In the genomic region with DNA sequence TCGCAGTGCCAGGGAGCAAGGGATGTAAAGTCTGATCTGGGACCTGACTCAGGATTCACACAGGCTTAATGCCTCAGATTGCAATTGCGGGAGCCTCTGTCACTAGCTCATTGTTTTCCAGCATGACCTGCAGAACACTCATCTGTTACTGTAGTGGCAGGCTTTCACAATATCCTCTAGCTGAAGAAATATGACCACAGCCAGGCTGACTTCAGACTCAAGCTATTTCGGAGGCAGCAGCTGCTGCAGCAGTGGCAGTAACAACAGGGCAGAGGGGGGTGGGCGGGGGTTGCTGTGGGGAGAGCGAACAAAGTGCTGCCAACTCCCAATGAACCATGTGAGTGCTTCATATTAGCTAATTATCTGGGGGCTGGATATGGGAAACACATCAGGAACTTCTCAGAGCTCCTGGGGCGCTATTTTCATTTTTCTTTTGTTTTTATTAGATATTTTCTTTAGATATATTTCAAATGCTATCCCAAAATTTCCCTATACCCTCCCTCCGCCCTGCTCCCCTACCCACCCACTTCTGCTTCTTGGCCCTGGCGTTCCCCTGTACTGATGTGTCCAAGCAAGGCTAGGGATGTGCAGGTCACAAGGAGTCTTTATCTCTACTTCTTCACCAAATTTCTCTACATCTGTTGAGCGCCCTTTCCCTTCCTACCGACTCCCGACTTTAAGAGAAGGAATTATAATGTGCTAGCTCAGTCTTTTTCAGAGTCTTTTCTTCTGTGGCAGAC, we compare ENCODE assay signal across 12 mouse cellular contexts.
DNase-seq lines count a peak whose midpoint lies in the region; ATAC-seq and TF ChIP-seq lines count a peak whose summit lies in the region.
"Had no signal": no experiment of that assay in that cellular context is flagged by ENCODE, and none has a peak within 500 bp of the region (broad histone marks: within the 10 kb centered on the region; RNA-seq: fewer than 3 reads in every experiment).

No protein-coding gene starts in this region.

- H3K4me2 ChIP-seq in midbrain, postnatal 0 days (ENCODE audit: low read depth, low read length, poor library complexity, severe bottlenecking): no peak overlapping the region
- no peak overlapping the region for H3K4me2 ChIP-seq in midbrain, embryonic 15.5 days
- H3K4me2 ChIP-seq in liver, postnatal 0 days (ENCODE audit: low read depth, low read length): peak overlapping the region; percentile 26
- H3K4me2 ChIP-seq: midbrain, embryonic 13.5 days had no signal

- H3K4me1 ChIP-seq in midbrain, postnatal 0 days (ENCODE audit: insufficient read depth, low read length): no peaks in the 10 kb centered on the region
- H3K4me1 ChIP-seq in midbrain, embryonic 15.5 days: no peaks in the 10 kb centered on the region
- H3K4me1 ChIP-seq in liver, postnatal 0 days (ENCODE audit: insufficient read depth): peaks cover 19% of the 10 kb centered on the region
- H3K4me1 ChIP-seq in cerebellum, adult 2 months (ENCODE audit: control insufficient read depth, insufficient read depth, low read length): no peaks in the 10 kb centered on the region
- H3K4me1 ChIP-seq: hindbrain, embryonic 10.5 days; midbrain, embryonic 13.5 days had no signal

- no peak for TF ChIP-seq EP300 in liver, postnatal 0 days (IDR thresholded peaks at IDR 0.05; ENCODE audit: low read depth)

- TF ChIP-seq POLR2A in cerebellum, adult 2 months (IDR thresholded peaks at IDR 0.05; ENCODE audit: borderline replicate concordance, insufficient read depth, low read length): no peak

- intact Hi-C loops in left cerebral cortex, postnatal 36 days (cut with DNase I): no loop called here

- H3K4me3 ChIP-seq in midbrain, postnatal 0 days (ENCODE audit: low read depth, low read length): no peak overlapping the region
- no peak overlapping the region for H3K4me3 ChIP-seq in midbrain, embryonic 15.5 days
- H3K4me3 ChIP-seq in liver, postnatal 0 days (ENCODE audit: low read depth, low read length): no peak overlapping the region
- H3K4me3 ChIP-seq in cerebellum, adult 2 months (replicated peaks; ENCODE audit: insufficient read depth, low read depth, low read length): no peak overlapping the region
- H3K4me3 ChIP-seq: hindbrain, embryonic 10.5 days; midbrain, embryonic 13.5 days had no signal

- peak; percentile 12 for DNase-seq in adrenal gland, postnatal 14 days
- no peak for DNase-seq in adrenal gland, postnatal 25 days
- DNase-seq in midbrain, postnatal 0 days (ENCODE audit: low spot score): peak; percentile 1
- peak; percentile 32 for DNase-seq in liver, postnatal 0 days
- peak; percentile 46 for DNase-seq in skeletal muscle tissue, adult 2 months (ENCODE audit: low read depth, low spot score)
- DNase-seq in left cerebral cortex, postnatal 36 days (ENCODE audit: low spot score in 2 of 2): no peak
- no peak for DNase-seq in cerebellum, adult 2 months
- DNase-seq: B cell, adult 2 months; right cerebral cortex, postnatal 25 days had no signal

- no peak overlapping the region for H3K9ac ChIP-seq in midbrain, postnatal 0 days (replicated peaks; ENCODE audit: low read length, poor library complexity, severe bottlenecking)
- no peak overlapping the region for H3K9ac ChIP-seq in midbrain, embryonic 15.5 days
- no peak overlapping the region for H3K9ac ChIP-seq in liver, postnatal 0 days (replicated peaks)
- H3K9ac ChIP-seq: midbrain, embryonic 13.5 days had no signal

- H3K9me3 ChIP-seq in midbrain, postnatal 0 days (ENCODE audit: low read length): no peaks in the 10 kb centered on the region
- H3K9me3 ChIP-seq in midbrain, embryonic 15.5 days: no peaks in the 10 kb centered on the region
- H3K9me3 ChIP-seq in liver, postnatal 0 days (ENCODE audit: low read length): no peaks in the 10 kb centered on the region
- H3K9me3 ChIP-seq: hindbrain, embryonic 10.5 days; midbrain, embryonic 13.5 days had no signal

- no peak for ATAC-seq in midbrain, postnatal 0 days (ENCODE audit: low FRiP score)
- ATAC-seq in midbrain, embryonic 15.5 days (replicated peaks): no peak
- ATAC-seq in liver, postnatal 0 days: 0 out of 2 replicates have a peak, but pooled peaks have one; percentile 16
- ATAC-seq: midbrain, embryonic 13.5 days had no signal

- no peak overlapping the region for H3K27ac ChIP-seq in midbrain, postnatal 0 days (ENCODE audit: low read depth, low read length)
- no peak overlapping the region for H3K27ac ChIP-seq in midbrain, embryonic 15.5 days
- H3K27ac ChIP-seq in liver, postnatal 0 days (ENCODE audit: low read depth): no peak overlapping the region
- no peak overlapping the region for H3K27ac ChIP-seq in cerebellum, adult 2 months (ENCODE audit: insufficient read depth, low read length)
- H3K27ac ChIP-seq: hindbrain, embryonic 10.5 days; midbrain, embryonic 13.5 days had no signal

- H3K27me3 ChIP-seq in midbrain, postnatal 0 days (ENCODE audit: insufficient read depth, low read length): no peaks in the 10 kb centered on the region
- no peaks in the 10 kb centered on the region for H3K27me3 ChIP-seq in midbrain, embryonic 15.5 days (replicated peaks)
- no peaks in the 10 kb centered on the region for H3K27me3 ChIP-seq in liver, postnatal 0 days (ENCODE audit: insufficient read depth, low read length)
- no peaks in the 10 kb centered on the region for H3K27me3 ChIP-seq in cerebellum, adult 2 months (ENCODE audit: control insufficient read depth, insufficient read depth, low read length)
- H3K27me3 ChIP-seq: midbrain, embryonic 13.5 days had no signal

- no peaks in the 10 kb centered on the region for H3K36me3 ChIP-seq in midbrain, postnatal 0 days (ENCODE audit: insufficient read depth, low read length)
- H3K36me3 ChIP-seq in midbrain, embryonic 15.5 days (replicated peaks): no peaks in the 10 kb centered on the region
- no peaks in the 10 kb centered on the region for H3K36me3 ChIP-seq in liver, postnatal 0 days (replicated peaks; ENCODE audit: insufficient read depth, low read length)
- H3K36me3 ChIP-seq: hindbrain, embryonic 10.5 days; midbrain, embryonic 13.5 days had no signal

- WGBS in midbrain, postnatal 0 days: 60% methylated on average over 11 of the region's 11 CpGs
- WGBS in midbrain, embryonic 15.5 days: 59% methylated on average over 11 of the region's 11 CpGs
- WGBS in liver, postnatal 0 days (ENCODE audit: insufficient replicate concordance): 52% methylated on average over 11 of the region's 11 CpGs
- 42% methylated on average over 11 of the region's 11 CpGs for WGBS in cerebellum, adult 2 months

- TF ChIP-seq CTCF in midbrain, postnatal 0 days (IDR thresholded peaks at IDR 0.05): no peak
- TF ChIP-seq CTCF in liver, postnatal 0 days (IDR thresholded peaks at IDR 0.05; ENCODE audit: low read depth): no peak
- TF ChIP-seq CTCF in cerebellum, adult 2 months (IDR thresholded peaks at IDR 0.05; ENCODE audit: borderline replicate concordance, insufficient read depth, low read depth, low read length): no peak

Comparison
In these comparisons a context has a peak if more than half of its experiments do, and no peak if none do; other contexts are left out.
1. DNase-seq: peak in adrenal gland, postnatal 14 days (single experiment), midbrain, postnatal 0 days (single experiment), liver, postnatal 0 days (single experiment) and skeletal muscle tissue, adult 2 months (single experiment); none in adrenal gland, postnatal 25 days (single experiment), left cerebral cortex, postnatal 36 days (0 of 2) and cerebellum, adult 2 months (0 of 2).